Mouse (Mus musculus) megakaryocyte, embryonic 14.5 days (primary cell): ENCODE results near the gene 1700016D06Rik. TPM values are rescaled to one million over a fixed set of nuclear protein-coding genes. Genes with fewer than 3 reads are reported as not detected.

Source experiments
- H3K27me3 ChIP-seq: replicated peaks from 2 replicates; pipeline ENCODE3; 2012; ENCODE audit warnings: inconsistent platforms
- H3K36me3 ChIP-seq: replicated peaks from 2 replicates; pipeline ENCODE3; 2012; ENCODE audit warnings: low read length, inconsistent platforms, mixed read lengths
- H3K4me1 ChIP-seq: 2 replicates; pipeline ENCODE4 v1.6.1; 2012; ENCODE audit warnings: inconsistent platforms
- H3K4me3 ChIP-seq: replicated peaks from 2 replicates; pipeline ENCODE3; 2012; ENCODE audit warnings: moderate library complexity, mild to moderate bottlenecking, inconsistent platforms
- H3K9me3 ChIP-seq: 2 replicates; pipeline ENCODE4 v1.6.1; 2012; ENCODE audit warnings: inconsistent platforms
- FLI1 ChIP-seq: IDR thresholded peaks from 2 replicates; pipeline ENCODE4 v1.6.1; 2012; ENCODE audit warnings: low read length, inconsistent platforms, mixed read lengths
- GATA1 ChIP-seq: IDR thresholded peaks from 3 replicates; pipeline ENCODE4 v1.6.1; 2012; ENCODE audit warnings: mixed read lengths, low read length, inconsistent platforms, borderline replicate concordance
- polyA plus RNA-seq: library from polyadenylated mRNA; stranded (reverse); fragments of >175 nt; gene quantifications from 2 replicates; pipeline ENCODE4 v1.2.3, GENCODE M21; 2012; ENCODE audit warnings: low replicate concordance; ENCODE audit not compliant: insufficient read depth

The 1700016D06Rik gene
- polyA plus RNA-seq, 1 experiment, result not detected

DNA sequence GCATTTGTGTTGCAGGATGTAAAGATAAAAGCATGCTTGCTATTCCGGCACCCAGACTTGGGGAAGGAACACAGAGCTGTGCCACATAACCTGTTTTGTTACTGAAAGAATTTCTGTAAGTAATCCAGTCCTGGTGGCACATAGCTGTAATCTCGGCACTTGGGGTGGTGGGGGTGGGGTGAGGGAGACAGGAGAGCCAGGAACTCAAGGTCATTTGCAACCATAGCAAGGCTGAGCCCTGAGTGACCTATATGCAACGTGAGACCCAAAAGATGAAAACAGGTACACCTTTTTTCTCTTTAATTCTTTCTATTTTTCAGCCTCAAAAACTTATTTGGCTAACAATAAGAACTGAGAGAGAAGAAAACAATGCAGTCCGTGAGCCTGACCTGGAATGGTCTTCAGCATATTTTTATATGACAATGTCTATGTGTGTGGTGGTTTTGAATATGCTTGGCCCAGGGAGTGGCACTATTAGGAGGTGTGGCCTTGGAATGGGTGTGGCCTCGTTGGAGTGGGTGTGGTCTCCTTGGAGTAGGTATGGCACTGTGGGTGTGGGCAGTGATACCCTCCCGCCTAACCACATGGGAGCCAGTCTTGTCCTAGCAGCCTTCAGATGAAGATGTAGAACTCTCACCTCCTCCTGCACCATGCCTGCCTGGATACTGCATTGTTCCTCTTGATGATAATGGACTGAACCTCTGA, 4.0 kb upstream of the 1700016D06Rik start:
- Histone ChIP-seq H3K27me3 (peaks cover 51% of the 10 kb centered on the region), H3K4me3 (no peak overlapping the region), H3K4me1 (peaks cover 22% of the 10 kb centered on the region), H3K9me3 (peaks cover 11% of the 10 kb centered on the region), H3K36me3 (no peaks in the 10 kb centered on the region)
- no peak for TF ChIP-seq FLI1
- no peak for TF ChIP-seq GATA1

DNA sequence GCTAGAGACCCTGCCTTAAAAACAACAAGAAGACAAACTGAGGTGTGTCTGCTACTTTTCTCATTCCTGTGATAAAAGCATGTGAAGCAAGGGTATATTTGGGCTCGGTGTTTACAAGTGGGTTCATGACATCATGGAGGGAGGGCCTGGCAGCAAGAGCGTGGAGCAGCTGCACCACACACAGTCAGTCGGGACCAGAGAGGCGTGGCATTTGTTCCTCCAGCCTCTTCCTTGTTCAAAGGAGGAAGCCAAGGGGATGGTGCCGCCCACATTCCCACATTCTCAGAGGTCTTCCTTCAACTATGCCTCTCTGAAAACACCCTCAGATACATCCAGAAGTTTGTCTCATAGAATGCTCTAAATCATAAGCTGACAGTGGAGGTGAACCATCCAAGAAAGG, 2.9 kb upstream of the 1700016D06Rik start:
- no peak overlapping the region for H3K4me3 ChIP-seq
- peaks cover 11% of the 10 kb centered on the region for H3K9me3 ChIP-seq
- H3K36me3 ChIP-seq, result no peaks in the 10 kb centered on the region
- H3K4me1 ChIP-seq, result peaks cover 25% of the 10 kb centered on the region
- peaks cover 47% of the 10 kb centered on the region for H3K27me3 ChIP-seq
- TF ChIP-seq GATA1 (no peak), FLI1 (no peak)

DNA sequence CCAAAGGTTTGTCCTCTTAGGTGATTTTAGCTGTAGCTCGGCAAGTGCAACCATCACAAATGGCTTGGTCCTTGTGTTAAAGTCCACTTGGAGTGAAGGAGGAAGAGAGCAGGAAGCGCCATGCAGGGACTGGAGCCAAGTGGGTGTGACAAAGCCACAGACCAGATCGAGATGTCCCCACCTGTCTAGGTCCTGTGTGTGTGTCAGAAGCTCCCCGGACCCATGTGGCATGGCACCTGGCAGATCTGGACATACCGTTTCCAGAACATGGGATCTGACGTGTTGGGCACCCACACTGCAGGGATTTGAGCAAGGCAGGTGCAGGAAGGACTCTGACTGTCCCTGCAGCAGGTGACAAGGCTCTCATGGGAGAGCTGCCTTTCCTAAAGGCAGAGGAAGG, 565 bp upstream of the 1700016D06Rik start:
- TF ChIP-seq FLI1, result no peak
- no peak for TF ChIP-seq GATA1
- peaks cover 41% of the 10 kb centered on the region for H3K27me3 ChIP-seq
- H3K4me1 ChIP-seq, result peaks cover 25% of the 10 kb centered on the region

DNA sequence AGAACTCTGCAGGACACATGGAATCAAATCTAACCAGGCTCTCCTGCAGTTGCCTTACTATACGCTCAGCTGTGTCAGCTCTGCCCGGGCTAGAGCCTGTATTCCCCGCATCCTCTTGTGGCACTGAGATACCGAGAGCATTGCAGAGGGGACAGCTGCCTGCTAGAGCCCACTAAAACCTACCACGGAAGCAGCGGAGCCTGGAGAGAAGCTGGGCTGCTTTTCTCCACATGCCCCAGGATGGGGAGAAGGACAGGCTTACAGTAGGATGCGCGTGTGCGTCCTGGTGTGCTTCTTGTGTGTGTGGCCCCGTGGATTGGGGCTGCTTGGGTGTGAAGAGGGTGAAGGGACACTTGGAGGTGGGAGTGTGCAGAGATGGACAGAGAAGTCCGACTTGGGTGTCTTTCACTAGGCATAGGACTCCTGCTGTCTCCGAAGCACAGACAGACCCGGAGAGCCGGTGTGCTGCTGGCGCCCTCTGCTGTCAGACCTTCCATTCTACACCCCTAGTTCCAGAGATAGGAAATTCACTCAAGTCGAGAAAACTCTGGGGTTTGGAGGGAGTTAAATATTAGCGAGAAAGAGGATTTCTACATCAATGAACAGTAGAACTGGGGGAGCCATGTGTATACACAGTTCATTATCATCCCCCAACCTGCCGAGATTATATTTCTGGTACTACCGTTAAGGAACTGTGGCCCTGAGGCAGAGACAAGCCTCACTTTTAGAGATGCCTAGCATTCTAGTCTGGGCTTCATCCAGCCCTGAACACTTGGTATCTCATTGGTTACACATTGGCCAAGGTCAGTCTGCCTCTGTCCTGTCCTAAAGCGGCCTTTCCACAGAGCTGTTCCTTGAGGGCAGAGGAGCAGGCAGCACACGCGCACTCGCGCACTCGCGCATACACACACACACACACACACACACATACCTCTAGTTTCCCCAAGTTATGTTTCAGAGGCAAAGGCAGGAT, 517 bp downstream of the 1700016D06Rik start:
- H3K36me3 ChIP-seq, result no peaks in the 10 kb centered on the region
- peaks cover 37% of the 10 kb centered on the region for H3K27me3 ChIP-seq

More for the DNA sequence above, 565 bp upstream of the 1700016D06Rik start:
- no peaks in the 10 kb centered on the region for H3K36me3 ChIP-seq
- H3K9me3 ChIP-seq, result peaks cover 11% of the 10 kb centered on the region
- no peak overlapping the region for H3K4me3 ChIP-seq

DNA sequence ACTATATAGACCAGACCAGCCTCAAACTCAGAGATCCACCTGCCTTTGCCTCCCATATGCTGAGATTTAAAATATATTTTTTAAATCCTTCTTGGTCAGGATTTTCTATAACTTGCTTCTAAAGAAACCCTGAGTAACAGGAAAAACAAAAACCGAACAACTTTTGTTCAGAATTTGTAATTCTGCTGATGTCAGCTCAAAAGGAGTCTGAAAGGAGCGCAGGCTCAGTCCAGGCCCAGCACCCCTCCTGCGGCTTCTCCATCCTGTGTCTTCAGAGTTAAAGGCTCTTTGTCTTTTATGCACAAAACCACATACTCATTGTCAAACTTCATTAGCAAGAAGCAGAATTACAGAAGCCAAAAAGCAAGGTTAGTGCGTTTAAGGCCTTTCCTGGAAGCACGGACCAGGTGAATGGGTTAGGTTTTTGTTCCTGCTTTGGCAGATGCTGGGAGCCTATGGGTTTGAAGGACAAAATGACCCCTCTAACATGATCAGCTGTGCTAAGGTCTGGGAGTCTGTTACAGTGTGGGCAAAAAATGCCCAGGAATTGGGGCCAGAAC, 1.3 kb downstream of the 1700016D06Rik start:
- TF ChIP-seq GATA1 (no peak), FLI1 (no peak)
- Histone ChIP-seq H3K27me3 (peaks cover 46% of the 10 kb centered on the region), H3K9me3 (peaks cover 8% of the 10 kb centered on the region), H3K4me1 (peaks cover 25% of the 10 kb centered on the region), H3K4me3 (no peak overlapping the region), H3K36me3 (no peaks in the 10 kb centered on the region)

More for the DNA sequence above, 517 bp downstream of the 1700016D06Rik start:
- Histone ChIP-seq H3K9me3 (peaks cover 11% of the 10 kb centered on the region), H3K4me1 (peaks cover 25% of the 10 kb centered on the region), H3K4me3 (peak overlapping the region; percentile 82)
- TF ChIP-seq GATA1, result no peak
- no peak for TF ChIP-seq FLI1

DNA sequence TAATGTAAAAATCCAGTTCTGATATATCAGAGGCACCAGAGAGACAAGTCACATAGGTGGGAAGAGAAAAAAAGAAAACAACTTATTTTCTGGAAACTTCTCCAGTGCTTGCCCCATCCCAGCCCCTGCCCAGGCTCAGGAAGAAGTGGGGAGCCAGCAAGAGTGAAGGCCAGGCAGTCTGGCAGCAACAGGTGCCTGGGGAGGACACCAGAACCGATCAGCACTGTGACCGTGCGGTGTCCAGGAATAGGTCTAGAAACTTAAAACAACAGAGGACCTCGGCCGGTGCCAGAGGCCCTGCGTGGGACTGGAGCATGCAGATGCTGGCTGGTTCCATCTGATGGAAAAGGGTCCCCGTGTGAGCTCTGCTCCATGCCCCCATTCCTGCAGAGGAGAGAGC, 3.4 kb downstream of the 1700016D06Rik start:
- Histone ChIP-seq H3K4me1 (peaks cover 25% of the 10 kb centered on the region), H3K27me3 (peaks cover 51% of the 10 kb centered on the region), H3K36me3 (no peaks in the 10 kb centered on the region), H3K9me3 (no peaks in the 10 kb centered on the region), H3K4me3 (no peak overlapping the region)
- TF ChIP-seq GATA1, result no peak
- no peak for TF ChIP-seq FLI1

DNA sequence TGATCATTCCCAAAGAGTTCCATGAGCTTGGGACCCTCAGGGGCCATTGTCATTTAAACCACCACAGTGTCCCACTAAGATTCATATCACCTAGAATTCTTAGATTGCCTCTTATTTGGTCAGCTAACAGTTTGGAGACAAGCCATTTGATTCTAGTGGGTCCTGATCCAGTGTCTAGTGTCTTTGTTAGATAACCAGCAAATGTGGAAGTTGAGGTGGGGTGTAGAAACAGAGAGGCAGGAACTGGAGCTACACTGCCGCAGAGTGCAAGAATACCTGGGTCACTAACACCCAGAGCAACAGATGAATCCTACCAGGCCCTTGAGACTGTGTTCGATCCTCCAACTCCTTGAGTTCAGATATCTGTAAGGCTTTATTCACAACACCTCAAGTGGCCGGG, 4.7 kb downstream of the 1700016D06Rik start:
- H3K4me1 ChIP-seq, result peaks cover 16% of the 10 kb centered on the region
- TF ChIP-seq FLI1 (no peak), GATA1 (no peak)
- no peaks in the 10 kb centered on the region for H3K36me3 ChIP-seq
- peaks cover 45% of the 10 kb centered on the region for H3K27me3 ChIP-seq
- H3K4me3 ChIP-seq, result no peak overlapping the region
- H3K9me3 ChIP-seq, result 0 out of 2 replicates have a peak, but pooled peaks cover 3% of the 10 kb centered on the region

DNA sequence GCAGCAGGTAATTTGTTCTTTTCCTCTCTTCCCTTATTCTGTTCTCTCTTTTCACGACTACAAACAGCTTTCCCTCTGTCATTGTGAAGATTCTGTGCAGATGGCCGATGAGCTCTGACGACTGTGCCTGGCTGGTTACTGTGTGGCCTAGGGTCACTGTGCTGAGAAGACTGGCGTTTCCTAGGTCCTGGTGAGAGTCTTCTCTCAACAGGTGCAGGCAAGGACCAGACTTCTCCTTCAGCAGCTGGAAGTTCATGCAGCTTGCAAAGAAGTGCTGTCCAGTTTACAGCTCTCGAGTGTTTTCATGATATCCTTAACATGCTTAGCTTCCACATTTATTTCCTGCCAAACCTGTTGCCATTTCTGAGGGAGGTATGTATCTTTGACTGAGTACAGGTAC, 6.9 kb downstream of the 1700016D06Rik start:
- Histone ChIP-seq H3K4me1 (no peaks in the 10 kb centered on the region), H3K4me3 (no peak overlapping the region), H3K36me3 (no peaks in the 10 kb centered on the region), H3K27me3 (peaks cover 43% of the 10 kb centered on the region), H3K9me3 (0 out of 2 replicates have a peak, but pooled peaks cover 3% of the 10 kb centered on the region)
- no peak for TF ChIP-seq FLI1
- TF ChIP-seq GATA1, result no peak

DNA sequence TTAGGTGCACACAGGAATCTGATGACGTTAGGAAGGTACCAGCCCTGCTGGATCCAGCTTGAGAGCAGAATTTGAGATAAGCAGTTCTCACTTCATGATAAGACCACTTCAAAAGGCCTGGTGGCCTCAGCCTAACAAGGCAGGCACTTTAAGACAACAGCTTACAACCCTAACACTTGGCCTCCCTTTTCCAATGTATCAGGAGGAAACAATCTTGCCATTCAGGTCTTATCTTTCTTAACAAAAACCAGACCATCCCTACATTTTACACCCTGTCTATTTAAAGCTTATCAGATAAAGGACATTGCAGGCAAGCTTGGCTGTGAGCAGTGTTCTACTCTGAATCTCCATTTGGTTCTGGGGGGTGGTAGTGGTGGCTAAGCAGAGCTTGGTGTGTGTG, 8.4 kb downstream of the 1700016D06Rik start:
- TF ChIP-seq FLI1, result no peak
- TF ChIP-seq GATA1, result no peak
- Histone ChIP-seq H3K9me3 (peaks cover 10% of the 10 kb centered on the region), H3K36me3 (no peaks in the 10 kb centered on the region), H3K4me3 (no peak overlapping the region), H3K27me3 (peaks cover 39% of the 10 kb centered on the region), H3K4me1 (no peaks in the 10 kb centered on the region)
